Mouse (Mus musculus) embryonic facial prominence, embryonic 12.5 days (tissue): Measurements from ENCODE around the gene Acss2. TPM values are rescaled to one million over a fixed set of nuclear protein-coding genes. Genes with fewer than 3 reads are reported as not detected.
A peak's percentile ranks its signal among the peaks of the same experiment; 100 is the strongest.
"Not testable (repeated sequence)": the region's sequence is repeated elsewhere in the genome, so short reads cannot be mapped to it uniquely, and the experiment has no call there.

ENCODE experiments used
- ATAC-seq: fragments of 200-750 bp; cut with Nextera tagmentation; 2 replicates; pipeline ENCODE4 v1.8.0; 2017; ENCODE audit not compliant: insufficient number of reproducible peaks, insufficient read depth, low FRiP score, low TSS enrichment
- H3K27ac ChIP-seq: fragments of 300-500 bp; sonication (generic); 2 replicates; pipeline ENCODE4 v1.5.1; 2016; ENCODE audit warnings: mild to moderate bottlenecking
- H3K27me3 ChIP-seq: fragments of 300-500 bp; sonication (generic); 2 replicates; pipeline ENCODE4 v1.6.1; 2016; ENCODE audit warnings: mild to moderate bottlenecking, moderate library complexity
- H3K36me3 ChIP-seq: fragments of 300-500 bp; sonication (generic); 2 replicates; pipeline ENCODE4 v1.6.1; 2016; ENCODE audit warnings: mild to moderate bottlenecking
- H3K4me1 ChIP-seq: fragments of 300-500 bp; sonication (generic); 2 replicates; pipeline ENCODE4 v1.6.1; 2016
- H3K4me2 ChIP-seq: fragments of 300-500 bp; sonication (generic); replicated peaks from 2 replicates; pipeline ENCODE4 v1.6.1; 2016; ENCODE audit warnings: mild to moderate bottlenecking, moderate library complexity
- H3K4me3 ChIP-seq: fragments of 300-500 bp; sonication (generic); 2 replicates; pipeline ENCODE4 v1.5.1; 2016; ENCODE audit warnings: mild to moderate bottlenecking
- H3K9ac ChIP-seq: fragments of 300-500 bp; sonication (generic); 2 replicates; pipeline ENCODE4 v1.6.1; 2016; ENCODE audit warnings: mild to moderate bottlenecking, moderate library complexity
- H3K9me3 ChIP-seq: fragments of 300-500 bp; sonication (generic); 2 replicates; pipeline ENCODE4 v1.6.1; 2016; ENCODE audit warnings: mild to moderate bottlenecking, moderate library complexity
- WGBS: fragments of 180-500 bp; shearing (Covaris S2); methylation state at CpG from one replicate; pipeline ENCODE4 v1.1.7; 2016; 5-methylcytosine and 5-hydroxymethylcytosine counted together
- polyA plus RNA-seq: library from polyadenylated mRNA; unstranded; fragments of >200 nt; fragmentation: Nextera tagmentation; extraction: Ambion mirVana; gene quantifications from 2 replicates; pipeline ENCODE4 v1.2.1, GENCODE M21; 2016

The Acss2 gene
- polyA plus RNA-seq, 1 experiment from 2014 or later: 15.5 TPM

DNA sequence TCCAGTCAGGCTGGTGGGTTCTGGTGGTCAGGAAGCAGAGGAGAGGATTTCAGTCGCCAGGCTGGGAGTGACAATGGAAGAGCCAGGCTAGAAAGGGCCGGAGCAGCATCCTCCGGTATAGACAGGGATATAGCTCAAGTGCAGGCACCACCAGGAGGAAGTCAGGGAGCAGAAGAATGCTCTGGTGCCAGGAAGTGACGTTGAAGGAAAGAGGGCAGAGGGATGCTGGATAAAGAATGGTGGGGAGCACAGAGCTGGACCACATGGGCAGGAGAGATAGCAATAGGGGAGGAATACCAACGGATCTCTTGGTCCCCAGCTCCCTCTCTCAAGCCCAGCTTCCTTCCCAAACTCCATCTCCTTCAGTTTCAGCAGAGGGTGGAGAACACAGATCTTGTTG is 4.2 kb upstream of the Acss2 start:
- H3K4me2 ChIP-seq: 0 out of 2 replicates have a peak overlapping the region, but pooled peaks have one; percentile 68
- H3K9ac ChIP-seq: no peak overlapping the region
- no peaks in the 10 kb centered on the region; the same call in 1 of the 2 replicates for H3K4me1 ChIP-seq
- no peak for ATAC-seq
- H3K27ac ChIP-seq: no peak overlapping the region
- H3K27me3 ChIP-seq: peaks cover 26% of the 10 kb centered on the region
- H3K36me3 ChIP-seq: no peaks in the 10 kb centered on the region
- 0 out of 2 replicates have a peak overlapping the region, but pooled peaks have one; percentile 42 for H3K4me3 ChIP-seq
- no peaks in the 10 kb centered on the region for H3K9me3 ChIP-seq
- 60% methylated on average over 5 of the region's 5 CpGs for WGBS

DNA sequence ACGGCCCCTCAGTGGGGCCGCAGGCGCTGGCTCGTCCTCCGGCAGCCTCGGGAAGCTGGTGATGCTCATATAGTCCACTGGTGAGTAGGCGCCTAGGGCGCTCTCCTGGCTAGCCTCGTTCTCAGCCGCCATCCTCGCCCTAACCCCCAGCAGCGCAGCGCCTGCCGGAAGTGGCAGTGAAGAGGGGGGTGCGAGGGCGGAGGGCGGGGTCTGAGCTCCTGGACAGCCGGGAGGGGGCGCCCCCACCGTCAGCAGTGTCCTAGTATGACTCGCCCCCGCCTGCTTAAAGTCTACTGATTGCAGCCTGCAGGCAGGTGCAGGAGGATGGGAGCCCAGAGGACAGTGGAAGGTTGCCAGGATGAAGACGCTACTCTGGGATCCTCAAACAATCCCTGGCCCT is 3.1 kb upstream of the Acss2 start:
- 2% methylated on average over 23 of the region's 23 CpGs for WGBS
- H3K4me1 ChIP-seq: peaks cover 3% of the 10 kb centered on the region; the same call in 1 of the 2 replicates
- H3K4me2 ChIP-seq: peak overlapping the region; percentile 68
- peak overlapping the region; percentile 52 for H3K9ac ChIP-seq
- no peaks in the 10 kb centered on the region for H3K9me3 ChIP-seq
- H3K36me3 ChIP-seq: no peaks in the 10 kb centered on the region
- no peak for ATAC-seq
- no peak overlapping the region for H3K27ac ChIP-seq
- peaks cover 26% of the 10 kb centered on the region for H3K27me3 ChIP-seq
- H3K4me3 ChIP-seq: peak overlapping the region; percentile 42

DNA sequence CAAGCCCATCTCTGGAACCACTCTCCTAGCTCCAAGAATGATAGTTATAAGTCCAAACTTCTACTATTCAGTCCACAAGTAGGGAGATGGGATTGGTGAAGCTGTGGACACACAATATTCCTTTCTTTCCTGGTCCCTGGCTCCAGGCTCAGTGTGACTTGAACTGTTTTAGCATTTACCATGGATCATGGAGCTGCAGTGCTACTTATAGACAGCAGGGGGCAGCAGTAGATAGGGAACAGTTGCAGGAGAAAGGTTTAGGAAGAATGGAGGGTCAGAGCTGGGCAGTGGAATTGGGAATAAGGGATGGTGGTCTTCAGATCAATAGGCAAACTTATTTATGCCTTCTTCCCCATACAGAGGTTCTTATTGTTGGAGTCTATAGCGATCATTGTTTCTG is 1.8 kb upstream of the Acss2 start:
- Histone ChIP-seq H3K27me3 (peaks cover 26% of the 10 kb centered on the region), H3K36me3 (no peaks in the 10 kb centered on the region), H3K4me1 (peaks cover 3% of the 10 kb centered on the region; the same call in 1 of the 2 replicates), H3K4me2 (no peak overlapping the region), H3K9ac (no peak overlapping the region), H3K9me3 (no peaks in the 10 kb centered on the region), H3K4me3 (no peak overlapping the region), H3K27ac (no peak overlapping the region)
- 4% methylated on average over 1 of the region's 1 CpGs for WGBS
- ATAC-seq: no peak

DNA sequence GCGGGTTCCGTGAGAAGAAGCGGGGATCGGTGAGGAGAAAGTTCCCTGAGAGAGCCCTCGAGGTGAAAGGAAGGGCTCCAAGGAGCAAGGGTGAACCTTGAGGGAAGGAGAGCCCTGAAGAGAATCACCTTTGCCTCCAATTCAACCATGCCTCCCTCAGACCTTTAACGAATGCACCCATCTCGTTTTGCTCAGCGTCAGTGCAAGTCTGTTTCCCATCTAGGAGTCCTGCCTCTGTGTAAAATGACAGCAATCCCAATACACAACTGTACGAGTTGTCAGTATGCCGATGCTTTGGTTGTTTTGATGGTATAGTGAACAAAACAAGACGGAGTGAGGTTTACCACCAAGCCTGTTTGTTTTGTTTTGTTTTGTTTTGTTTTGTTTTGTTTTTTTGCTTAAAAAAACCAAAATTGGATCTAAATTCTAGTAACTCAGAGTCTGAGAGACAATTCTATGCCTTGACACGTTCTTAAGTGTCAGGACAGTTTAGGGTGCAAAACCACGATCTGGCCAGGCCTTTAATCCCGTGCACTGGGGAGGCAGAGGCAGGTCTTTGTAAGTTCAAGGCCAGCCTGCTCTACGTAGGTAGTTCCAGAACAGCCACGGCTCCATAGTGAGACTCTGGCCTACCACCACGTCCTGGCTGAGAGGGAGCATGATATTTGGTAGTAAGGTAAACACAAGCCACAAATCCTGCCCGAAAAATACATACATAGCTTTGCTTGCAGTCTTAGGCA is 953 bp downstream of the Acss2 start:
- Histone ChIP-seq H3K4me1 (peaks cover 3% of the 10 kb centered on the region; the same call in 1 of the 2 replicates), H3K4me2 (peak overlapping the region; percentile 60), H3K27me3 (peaks cover 21% of the 10 kb centered on the region), H3K9ac (peak overlapping the region; percentile 60), H3K27ac (no peak overlapping the region), H3K9me3 (no peaks in the 10 kb centered on the region), H3K4me3 (peak overlapping the region; percentile 76), H3K36me3 (no peaks in the 10 kb centered on the region)
- WGBS: 24% methylated on average over 18 of the region's 18 CpGs
- no peak for ATAC-seq

DNA sequence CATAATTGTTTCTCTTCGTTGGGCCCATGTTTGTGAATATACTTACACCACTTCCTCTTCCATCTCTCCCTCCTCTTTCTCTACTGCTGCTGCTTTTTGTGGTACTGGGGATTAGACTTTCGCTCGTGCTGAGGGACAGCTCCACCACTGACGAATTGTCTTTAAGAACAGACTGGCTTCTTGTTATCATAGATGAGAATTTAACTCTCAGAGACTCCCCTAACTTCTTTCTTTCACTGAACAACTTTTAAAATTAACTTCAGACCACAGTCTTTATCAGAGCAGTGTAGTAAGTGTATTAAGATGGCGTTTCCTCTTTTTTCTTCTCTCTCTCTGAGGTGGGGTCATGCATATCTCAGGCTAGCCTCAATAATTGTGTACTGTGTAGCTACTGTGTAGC is 6.0 kb downstream of the Acss2 start:
- no peaks in the 10 kb centered on the region for H3K36me3 ChIP-seq
- 0 out of 2 replicates have a peak, but pooled peaks cover 3% of the 10 kb centered on the region for H3K4me1 ChIP-seq
- no peak overlapping the region for H3K27ac ChIP-seq
- H3K4me2 ChIP-seq: no peak overlapping the region
- no peaks in the 10 kb centered on the region for H3K27me3 ChIP-seq
- 57% methylated on average over 5 of the region's 5 CpGs for WGBS
- H3K9me3 ChIP-seq: no peaks in the 10 kb centered on the region
- ATAC-seq: no peak
- no peak overlapping the region for H3K4me3 ChIP-seq
- H3K9ac ChIP-seq: no peak overlapping the region

DNA sequence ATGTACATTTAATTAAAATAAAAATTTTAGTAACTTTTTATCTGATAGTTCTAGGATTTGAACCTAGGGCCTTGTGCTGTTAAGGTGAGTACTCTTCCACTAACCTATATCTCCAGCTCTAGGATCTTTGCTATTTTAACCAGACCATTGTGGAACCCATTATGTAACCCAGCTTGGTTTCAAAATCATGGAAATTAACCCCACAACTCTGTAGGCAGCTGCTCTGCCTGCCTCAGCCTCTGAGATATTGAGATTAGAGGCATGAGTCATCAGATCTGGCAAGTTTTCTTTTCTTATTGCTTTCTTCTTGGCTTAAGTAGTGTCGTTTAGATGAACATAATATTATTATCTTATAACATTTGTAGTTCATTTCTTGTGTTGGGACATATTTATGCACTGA is 6.6 kb downstream of the Acss2 start:
- no peak overlapping the region for H3K9ac ChIP-seq
- H3K9me3 ChIP-seq: no peaks in the 10 kb centered on the region
- H3K27ac ChIP-seq: no peak overlapping the region
- ATAC-seq: no peak
- H3K4me1 ChIP-seq: no peaks in the 10 kb centered on the region
- H3K27me3 ChIP-seq: no peaks in the 10 kb centered on the region
- no peak overlapping the region for H3K4me3 ChIP-seq
- WGBS: 54% methylated on average over 1 of the region's 1 CpGs
- H3K36me3 ChIP-seq: no peaks in the 10 kb centered on the region
- H3K4me2 ChIP-seq: no peak overlapping the region

DNA sequence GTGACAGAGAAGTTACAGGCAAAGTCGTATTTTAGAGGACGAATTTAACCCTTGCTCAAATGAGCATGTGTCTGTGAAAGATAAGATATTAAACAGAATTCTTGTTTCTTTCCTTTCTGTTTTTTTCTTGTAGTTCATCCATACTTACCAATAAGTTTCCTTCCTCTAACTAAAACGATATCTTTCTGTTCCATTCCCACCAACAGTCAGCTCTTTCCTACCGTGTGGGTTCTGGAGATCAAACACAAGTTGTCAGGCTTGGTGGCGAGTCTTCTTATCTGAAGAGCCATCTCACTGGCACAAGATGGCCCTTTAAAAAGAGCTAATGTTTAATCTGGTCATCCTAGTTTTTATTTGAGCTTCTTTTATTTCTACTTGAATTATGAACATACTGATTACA is 9.6 kb downstream of the Acss2 start:
- no peak overlapping the region for H3K27ac ChIP-seq
- H3K4me2 ChIP-seq: no peak overlapping the region
- H3K9me3 ChIP-seq: no peaks in the 10 kb centered on the region
- 76% methylated on average over 5 of the region's 5 CpGs for WGBS
- no peak overlapping the region for H3K4me3 ChIP-seq
- H3K36me3 ChIP-seq: no peaks in the 10 kb centered on the region
- no peak overlapping the region for H3K9ac ChIP-seq
- no peaks in the 10 kb centered on the region for H3K27me3 ChIP-seq
- H3K4me1 ChIP-seq: 0 out of 2 replicates have a peak, but pooled peaks cover 4% of the 10 kb centered on the region
- no peak for ATAC-seq

DNA sequence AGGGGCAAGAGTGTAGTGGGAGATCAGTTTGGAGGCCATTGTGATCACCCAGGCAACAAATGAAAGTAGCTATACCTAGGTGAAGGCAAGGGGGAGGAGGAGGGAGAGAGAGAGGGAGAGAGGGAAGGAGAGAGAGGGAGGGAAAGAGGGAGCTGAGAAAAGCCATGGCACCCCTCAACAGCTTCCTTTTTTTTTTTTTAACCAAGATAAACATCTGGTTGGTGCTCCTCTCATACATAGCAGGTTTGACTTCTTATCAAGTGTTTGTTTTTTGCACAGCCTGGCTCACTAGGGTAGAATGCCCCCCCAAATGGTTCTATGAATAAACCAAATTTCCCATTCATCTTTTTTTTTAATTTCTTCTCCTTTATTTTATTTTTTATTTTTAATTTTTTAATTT is 18.5 kb downstream of the Acss2 start:
- H3K27ac ChIP-seq: no peak overlapping the region
- no peak overlapping the region for H3K9ac ChIP-seq
- H3K4me3 ChIP-seq: no peak overlapping the region
- H3K36me3 ChIP-seq: no peaks in the 10 kb centered on the region
- no peak for ATAC-seq
- H3K4me2 ChIP-seq: no peak overlapping the region
- 0 out of 2 replicates have a peak, but pooled peaks cover 8% of the 10 kb centered on the region for H3K4me1 ChIP-seq
- no peaks in the 10 kb centered on the region for H3K9me3 ChIP-seq
- H3K27me3 ChIP-seq: no peaks in the 10 kb centered on the region

DNA sequence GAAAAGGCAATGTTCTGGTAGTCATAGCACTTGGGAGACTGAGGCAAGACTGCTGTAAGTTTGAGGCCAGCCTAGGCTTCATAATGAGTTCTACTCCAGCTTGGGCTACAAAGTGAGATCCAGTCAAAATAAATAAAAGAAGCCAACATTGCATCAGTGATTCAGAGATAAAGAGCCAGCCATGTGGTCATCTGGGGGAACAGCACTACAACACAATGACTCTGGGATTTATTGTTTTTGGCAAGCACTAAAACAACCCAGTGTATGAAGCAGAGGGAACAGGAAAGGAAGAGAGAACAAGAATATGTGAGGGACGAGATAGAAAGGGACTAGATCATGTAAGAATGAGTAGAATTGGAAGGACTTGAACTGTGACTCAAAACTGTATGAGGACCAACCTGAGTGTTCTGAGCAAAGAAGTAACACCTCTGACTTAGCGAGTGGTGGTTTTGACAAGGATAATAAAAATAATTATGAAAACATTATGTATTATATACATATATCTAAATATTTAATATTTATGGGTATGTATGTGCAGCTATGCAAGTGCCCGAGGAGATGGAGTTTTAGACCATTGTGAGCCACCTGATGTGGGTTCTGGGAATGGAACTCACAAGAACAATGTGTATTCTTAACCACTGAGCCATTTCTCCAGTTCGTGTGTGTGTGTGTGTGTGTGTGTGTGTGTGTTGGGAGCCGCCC is 20.2 kb downstream of the Acss2 start:
- 80% methylated on average over 5 of the region's 5 CpGs for WGBS
- Histone ChIP-seq H3K4me2 (no peak overlapping the region), H3K27ac (no peak overlapping the region), H3K4me1 (no peaks in the 10 kb centered on the region), H3K36me3 (no peaks in the 10 kb centered on the region), H3K9ac (no peak overlapping the region), H3K4me3 (no peak overlapping the region), H3K9me3 (no peaks in the 10 kb centered on the region), H3K27me3 (no peaks in the 10 kb centered on the region)
- ATAC-seq: no peak

DNA sequence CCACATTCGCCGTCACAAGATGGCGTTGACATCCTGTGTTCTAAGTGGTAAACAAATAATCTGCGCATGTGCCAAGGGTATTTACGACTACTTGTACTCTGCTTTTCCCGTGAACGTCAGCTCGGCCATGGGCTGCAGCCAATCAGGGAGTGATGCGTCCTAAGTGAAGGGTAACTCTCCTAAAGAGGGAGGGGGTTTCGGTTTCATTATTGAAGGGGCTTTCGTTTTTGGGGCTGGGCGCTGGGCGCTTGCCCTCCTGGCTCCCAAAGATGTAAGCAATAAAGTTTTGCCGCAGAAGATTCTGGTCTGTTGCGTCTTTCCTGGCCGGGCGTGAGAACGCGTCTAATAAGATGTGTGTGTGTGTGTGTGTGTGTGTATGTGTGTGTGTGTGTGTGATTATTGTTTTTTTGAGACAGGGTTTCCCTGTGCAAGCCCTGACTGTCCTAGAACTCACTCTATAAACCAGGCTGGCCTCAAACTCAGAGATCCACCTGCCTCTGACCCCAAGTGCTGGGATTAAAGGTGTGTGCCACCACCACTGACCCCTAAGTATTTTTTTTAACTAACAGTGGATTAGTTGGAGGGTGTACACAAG is 20.8 kb downstream of the Acss2 start:
- H3K4me3 ChIP-seq, H3K9me3 ChIP-seq, ATAC-seq, H3K36me3 ChIP-seq, H3K9ac ChIP-seq, H3K27ac ChIP-seq, H3K4me2 ChIP-seq, H3K4me1 ChIP-seq, H3K27me3 ChIP-seq: not testable (repeated sequence)
- WGBS: 75% methylated on average over 18 of the region's 19 CpGs

DNA sequence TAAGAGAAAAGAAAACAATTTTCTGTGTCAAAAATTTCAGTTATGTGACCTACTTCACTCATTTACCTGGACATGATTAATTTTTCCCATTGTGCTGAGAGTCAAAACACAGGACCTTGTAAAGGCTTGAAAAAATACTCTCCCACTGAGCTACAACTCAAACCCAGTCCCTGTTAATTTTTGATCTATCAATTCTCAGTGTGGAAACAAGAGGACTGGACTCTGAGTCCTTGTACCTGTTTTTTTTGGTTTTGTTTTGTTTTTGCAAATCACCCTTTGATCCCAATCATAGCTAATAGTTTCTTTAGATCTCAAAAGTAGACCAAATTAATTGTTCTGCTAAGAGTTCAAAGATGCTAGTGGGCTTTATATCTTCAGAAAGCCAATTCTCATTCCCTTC is 21.9 kb downstream of the Acss2 start:
- H3K4me1 ChIP-seq: no peaks in the 10 kb centered on the region
- H3K9ac ChIP-seq: no peak overlapping the region
- no peak overlapping the region for H3K27ac ChIP-seq
- H3K36me3 ChIP-seq: no peaks in the 10 kb centered on the region
- no peaks in the 10 kb centered on the region for H3K27me3 ChIP-seq
- ATAC-seq: no peak
- H3K9me3 ChIP-seq: no peaks in the 10 kb centered on the region
- no peak overlapping the region for H3K4me3 ChIP-seq
- H3K4me2 ChIP-seq: no peak overlapping the region
